Mouse (Mus musculus) neural tube, embryonic 13.5 days (tissue): ENCODE measurements at regions not wholly inside any gene's neighbourhood (a gene's known extent, or its start where the extent isn't known, plus 50 kb on each side); places are given as distances from the start of the nearest gene placed in this dataset. TPM values are rescaled to one million over a fixed set of nuclear protein-coding genes. Genes with fewer than 3 reads are reported as not detected.
"Not testable (repeated sequence)": the region's sequence is repeated elsewhere in the genome, so short reads cannot be mapped to it uniquely, and the experiment has no call there.

ENCODE experiments used
- ATAC-seq: fragments of 200-750 bp; cut with Nextera tagmentation; 2 replicates; pipeline ENCODE4 v1.8.0; 2017; ENCODE audit warnings: low read depth, mild to moderate bottlenecking, moderate TSS enrichment, moderate library complexity
- H3K27ac ChIP-seq: fragments of 300-500 bp; sonication (generic); replicated peaks from 2 replicates; pipeline ENCODE4 v1.5.1; 2015; ENCODE audit warnings: moderate library complexity, mild to moderate bottlenecking, inconsistent platforms
- H3K27me3 ChIP-seq: fragments of 300-500 bp; sonication (generic); 2 replicates; pipeline ENCODE4 v1.6.1; 2015; ENCODE audit warnings: mild to moderate bottlenecking, inconsistent platforms
- H3K36me3 ChIP-seq: fragments of 300-500 bp; sonication (generic); 2 replicates; pipeline ENCODE4 v1.6.1; 2015; ENCODE audit warnings: mild to moderate bottlenecking, inconsistent platforms
- H3K4me1 ChIP-seq: fragments of 300-500 bp; sonication (generic); replicated peaks from 2 replicates; pipeline ENCODE4 v1.6.1; 2015; ENCODE audit warnings: inconsistent platforms
- H3K4me2 ChIP-seq: fragments of 300-500 bp; sonication (generic); 2 replicates; pipeline ENCODE4 v1.6.1; 2015; ENCODE audit warnings: inconsistent platforms, mild to moderate bottlenecking, moderate library complexity
- H3K4me3 ChIP-seq: fragments of 300-500 bp; sonication (generic); 2 replicates; pipeline ENCODE4 v1.5.1; 2015; ENCODE audit warnings: mild to moderate bottlenecking, inconsistent platforms
- H3K9ac ChIP-seq: fragments of 300-500 bp; sonication (generic); 2 replicates; pipeline ENCODE4 v1.6.1; 2015; ENCODE audit warnings: moderate library complexity, mild to moderate bottlenecking, inconsistent platforms
- H3K9me3 ChIP-seq: fragments of 300-500 bp; sonication (generic); 2 replicates; pipeline ENCODE4 v1.6.1; 2016; ENCODE audit warnings: inconsistent platforms
- WGBS: fragments of 180-500 bp; shearing (Covaris S2); methylation state at CpG from one replicate; pipeline ENCODE4 v1.1.7; 2015; 5-methylcytosine and 5-hydroxymethylcytosine counted together
- microRNA-seq: library from miRNA; unstranded; fragments of <30 nt; microRNA quantifications from one replicate; pipeline ENCODE4, GENCODE M21; 2016

- Histone ChIP-seq H3K27me3 (no peaks in the 10 kb centered on the region), H3K4me1 (no peaks in the 10 kb centered on the region), H3K27ac (no peak overlapping the region), H3K9me3 (no peaks in the 10 kb centered on the region), H3K36me3 (no peaks in the 10 kb centered on the region), H3K4me3 (no peak overlapping the region), H3K9ac (no peak overlapping the region), H3K4me2 (no peak overlapping the region)
- peak; percentile 72 for ATAC-seq
- 44% methylated on average over 2 of the region's 2 CpGs for WGBS
These were observed 1344.5 kb upstream of the Got2 start for GRCm38 (mm10) chr8:97232619-97233376.

GRCm38 (mm10) chr8:97231652-97232051 lies 1343.3 kb upstream of the Got2 start:
- H3K36me3 ChIP-seq, result no peaks in the 10 kb centered on the region
- H3K9me3 ChIP-seq, result no peaks in the 10 kb centered on the region
- WGBS, result 90% methylated on average over 5 of the region's 5 CpGs
- no peak overlapping the region for H3K4me3 ChIP-seq
- ATAC-seq, result no peak
- no peak overlapping the region for H3K9ac ChIP-seq
- H3K4me1 ChIP-seq, result no peaks in the 10 kb centered on the region
- no peaks in the 10 kb centered on the region for H3K27me3 ChIP-seq
- H3K4me2 ChIP-seq, result no peak overlapping the region
- no peak overlapping the region for H3K27ac ChIP-seq

DNA sequence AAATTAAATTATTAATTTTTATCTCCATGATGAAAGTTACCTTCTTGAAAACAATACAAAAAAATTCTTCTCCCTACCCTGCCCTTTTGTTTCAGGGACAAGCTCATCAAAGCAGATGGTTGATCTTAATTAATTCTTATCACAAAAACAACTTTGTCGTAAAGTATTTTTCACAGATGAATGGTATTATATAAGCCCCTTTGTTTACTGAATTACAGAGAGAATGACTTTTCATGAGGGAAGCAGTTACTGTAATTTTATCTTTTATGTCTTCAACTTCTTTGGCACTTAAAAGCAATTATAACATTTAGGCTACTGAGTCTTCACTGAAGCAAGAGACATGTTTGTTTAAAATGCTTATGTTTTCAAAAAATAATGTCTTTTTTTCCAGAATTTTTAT lies 1303.5 kb upstream of the Got2 start:
- Histone ChIP-seq H3K9ac (no peak overlapping the region), H3K4me2 (no peak overlapping the region), H3K27ac (no peak overlapping the region), H3K4me3 (no peak overlapping the region), H3K4me1 (no peaks in the 10 kb centered on the region), H3K9me3 (no peaks in the 10 kb centered on the region), H3K36me3 (no peaks in the 10 kb centered on the region), H3K27me3 (no peaks in the 10 kb centered on the region)
- WGBS, result 75% methylated on average over 1 of the region's 1 CpGs
- no peak for ATAC-seq

DNA sequence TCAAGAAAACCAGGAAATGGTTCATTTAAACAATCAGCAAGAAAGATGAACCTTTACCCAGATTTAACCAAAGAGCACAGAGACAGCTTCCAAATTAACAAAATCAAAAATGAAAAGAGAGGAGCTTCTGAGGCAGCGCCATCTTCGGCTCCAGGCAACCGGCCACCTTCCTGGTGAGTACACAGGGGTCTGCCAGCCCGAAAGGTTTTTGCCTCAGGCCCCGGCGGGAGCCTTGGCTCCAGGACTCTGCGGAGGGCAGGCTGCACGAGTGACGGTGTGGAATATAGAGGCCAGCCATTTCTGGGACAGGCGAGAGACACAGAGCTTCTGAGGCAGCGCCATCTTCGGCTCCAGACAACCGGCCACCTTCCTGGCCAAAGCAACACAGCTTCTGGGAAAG lies 1295.5 kb upstream of the Got2 start:
- H3K27me3 ChIP-seq, ATAC-seq, H3K4me1 ChIP-seq, H3K4me3 ChIP-seq, H3K9me3 ChIP-seq, H3K9ac ChIP-seq, H3K4me2 ChIP-seq, H3K27ac ChIP-seq, H3K36me3 ChIP-seq: not testable (repeated sequence)
- WGBS, result 93% methylated on average over 13 of the region's 13 CpGs

DNA sequence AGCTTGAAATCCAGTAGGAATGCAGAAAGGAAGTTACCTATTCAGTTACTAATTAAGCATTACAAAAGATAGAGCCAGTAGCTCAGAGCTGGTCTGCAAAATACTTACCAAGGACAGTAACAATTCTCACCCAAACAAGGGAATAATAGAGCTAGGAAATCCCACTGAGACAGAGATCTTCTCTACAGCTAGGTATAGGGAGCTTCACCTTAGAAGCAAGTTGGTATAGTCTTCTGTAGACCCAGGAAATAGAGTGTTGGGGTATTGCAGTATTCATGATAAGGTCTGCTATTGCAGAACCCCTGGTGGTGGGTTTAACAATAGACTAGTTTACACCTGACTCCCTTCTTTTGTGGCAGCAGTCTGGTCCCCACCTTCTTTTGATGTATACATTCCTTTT lies 1294.1 kb upstream of the Got2 start:
- not testable (repeated sequence) for H3K4me2 ChIP-seq, H3K9ac ChIP-seq, H3K27ac ChIP-seq, H3K27me3 ChIP-seq, H3K4me1 ChIP-seq, H3K36me3 ChIP-seq, ATAC-seq, H3K9me3 ChIP-seq, H3K4me3 ChIP-seq

Small RNAs in the stretch of these regions (microRNA-seq; reads per million reads assigned to microRNA genes)
- gene Gm26399, result not detected
